Mouse (Mus musculus) cerebellum, adult 2 months (tissue): ENCODE data around the gene Hdac6.

Experiments
- CTCF ChIP-seq: fragments of 200-500 bp; IDR thresholded peaks from 2 replicates; pipeline ENCODE4 v1.5.1; 2011; ENCODE audit warnings: low read depth, mild to moderate bottlenecking, control low read depth, low read length, moderate library complexity, borderline replicate concordance; ENCODE audit not compliant: insufficient read depth
- POLR2A ChIP-seq: fragments of 200-500 bp; IDR thresholded peaks from 2 replicates; pipeline ENCODE4 v1.6.1; 2011; ENCODE audit warnings: low read length, control low read depth, borderline replicate concordance; ENCODE audit not compliant: insufficient read depth

GRCm38 (mm10) chrX:7898880-7899874 is 48.5 kb downstream of the Hdac6 start, which contains the start of the genes Pqbp1 and Timm17b:
- peak; percentile 79 for TF ChIP-seq POLR2A
- TF ChIP-seq CTCF = no peak
